Comparison of ENCODE assay signal across 12 mouse cellular contexts in genomic region chr5:85779205-85779604, GRCm38 (mm10).
"Had no signal": no experiment of that assay in that cellular context is flagged by ENCODE, and none has a peak within 500 bp of the region (broad histone marks: within the 10 kb centered on the region; RNA-seq: fewer than 3 reads in every experiment).

No protein-coding gene starts in this region.

- H3K36me3 ChIP-seq: limb, embryonic 15.5 days; liver, embryonic 12.5 days; neural tube, embryonic 12.5 days had no signal

- H3K9ac ChIP-seq: limb, embryonic 15.5 days; liver, embryonic 12.5 days; lung, embryonic 14.5 days; neural tube, embryonic 12.5 days had no signal

- DNase-seq: kidney, postnatal 14 days; lung, embryonic 14.5 days; lung, postnatal 10 days; lung, postnatal 4 days; right cerebral cortex, postnatal 4 days; spleen, adult 18-20 months; thymus, adult 18-20 months; thymus, postnatal 14 days had no signal

- H3K4me3 ChIP-seq: limb, embryonic 15.5 days; liver, embryonic 12.5 days; myocyte; neural tube, embryonic 12.5 days had no signal

- ATAC-seq: liver, embryonic 12.5 days had no signal

- H3K4me2 ChIP-seq: limb, embryonic 15.5 days; liver, embryonic 12.5 days; lung, embryonic 14.5 days; neural tube, embryonic 12.5 days had no signal

- H3K9me3 ChIP-seq: limb, embryonic 15.5 days; liver, embryonic 12.5 days; neural tube, embryonic 12.5 days had no signal

- H3K27me3 ChIP-seq: limb, embryonic 15.5 days; liver, embryonic 12.5 days; neural tube, embryonic 12.5 days had no signal

- H3K4me1 ChIP-seq: limb, embryonic 15.5 days; liver, embryonic 12.5 days had no signal

- H3K27ac ChIP-seq: limb, embryonic 15.5 days; liver, embryonic 12.5 days; neural tube, embryonic 12.5 days had no signal
